Mouse (Mus musculus) MEL (cell line): ENCODE data around the gene Rybp. TPM values are rescaled to one million over a fixed set of nuclear protein-coding genes. Genes with fewer than 3 reads are reported as not detected.

Experiments
- DNase-seq: peaks from one replicate; pipeline ENCODE4 v3.0.0; 2011; ENCODE audit warnings: low read depth, low spot score
- H3K27ac ChIP-seq: 2 replicates; pipeline ENCODE4 v1.5.1; 2012; ENCODE audit warnings: low read depth, mild to moderate bottlenecking, control low read depth, low read length, moderate library complexity; ENCODE audit not compliant: control insufficient read depth
- H3K27me3 ChIP-seq, 2 experiments: fragments of 150-350 bp in 1 of 2; sonication (generic) in 1 of 2; 2 replicates each; pipeline ENCODE4 v1.6.1; 2012; ENCODE audit warnings: low read length in 2 of 2, mild to moderate bottlenecking in 2 of 2, improper control_type of control experiment in 1 of 2, moderate library complexity in 1 of 2; ENCODE audit not compliant: insufficient read depth in 2 of 2, control insufficient read depth in 1 of 2
- H3K36me3 ChIP-seq, 2 experiments: 2 replicates each; pipeline ENCODE4 v1.6.1; 2012 to 2014; ENCODE audit warnings: low read length in 2 of 2, improper control_type of control experiment in 1 of 2, inconsistent platforms in 1 of 2, mild to moderate bottlenecking in 1 of 2; ENCODE audit not compliant: insufficient read depth in 2 of 2, control insufficient read depth in 1 of 2
- H3K4me1 ChIP-seq, 2 experiments: fragments of 150-350 bp in 1 of 2; sonication (generic) in 1 of 2; 2 replicates each; pipeline ENCODE4 v1.6.1; 2012; ENCODE audit warnings: low read length in 2 of 2, improper control_type of control experiment in 1 of 2, mild to moderate bottlenecking in 1 of 2; ENCODE audit not compliant: insufficient read depth in 2 of 2, control insufficient read depth in 1 of 2
- H3K4me3 ChIP-seq, 2 experiments: fragments of 150-350 bp in 1 of 2; sonication (generic) in 1 of 2; 2 replicates each; pipeline ENCODE4 v1.5.1; 2012; ENCODE audit warnings: low read depth in 2 of 2, low read length in 2 of 2, mild to moderate bottlenecking in 2 of 2, moderate library complexity in 2 of 2, control low read depth in 1 of 2, improper control_type of control experiment in 1 of 2; ENCODE audit not compliant: control insufficient read depth in 1 of 2, insufficient read depth in 1 of 2
- H3K79me2 ChIP-seq: 2 replicates; pipeline ENCODE4 v1.6.1; 2012; ENCODE audit warnings: mild to moderate bottlenecking, low read length, moderate library complexity; ENCODE audit not compliant: control insufficient read depth, poor library complexity, insufficient read depth
- H3K9ac ChIP-seq: 2 replicates; pipeline ENCODE4 v1.6.1; 2012; ENCODE audit warnings: low read depth, mild to moderate bottlenecking, control low read depth, low read length, moderate library complexity; ENCODE audit not compliant: control insufficient read depth, poor library complexity, severe bottlenecking
- H3K9me3 ChIP-seq: fragments of 150-350 bp; sonication (generic); replicated peaks from 2 replicates; pipeline ENCODE4 v1.6.1; 2012; ENCODE audit warnings: mild to moderate bottlenecking, low read length, improper control_type of control experiment, moderate library complexity; ENCODE audit not compliant: insufficient read depth
- BHLHE40 ChIP-seq: IDR thresholded peaks from 2 replicates; pipeline ENCODE4 v1.6.1; 2012; ENCODE audit warnings: low read depth, mild to moderate bottlenecking, inconsistent platforms, low read length, improper control_type of control experiment, borderline replicate concordance
- CHD1 ChIP-seq: IDR thresholded peaks from 2 replicates; pipeline ENCODE4 v1.6.1; 2012; ENCODE audit warnings: low read depth, mild to moderate bottlenecking, inconsistent platforms, low read length, improper control_type of control experiment
- ELF1 ChIP-seq: IDR thresholded peaks from 2 replicates; pipeline ENCODE4 v1.6.1; 2014; ENCODE audit warnings: low read depth, mild to moderate bottlenecking, inconsistent platforms, low read length, improper control_type of control experiment, moderate library complexity
- EP300 ChIP-seq, 2 experiments: IDR thresholded peaks; 2 replicates each; pipeline ENCODE4 v1.6.1; 2011; ENCODE audit warnings: improper control_type of control experiment in 2 of 2, low read length in 2 of 2, low read depth in 1 of 2, mild to moderate bottlenecking in 1 of 2
- ETS1 ChIP-seq: IDR thresholded peaks from 2 replicates; pipeline ENCODE4 v1.6.1; 2012; ENCODE audit warnings: low read depth, mild to moderate bottlenecking, inconsistent platforms, low read length, improper control_type of control experiment, moderate library complexity
- GABPA ChIP-seq: IDR thresholded peaks from 2 replicates; pipeline ENCODE4 v1.6.1; 2012; ENCODE audit warnings: low read depth, mild to moderate bottlenecking, inconsistent platforms, low read length, improper control_type of control experiment, moderate library complexity
- GATA1 ChIP-seq: IDR thresholded peaks from 2 replicates; pipeline ENCODE4 v1.6.1; 2011; ENCODE audit warnings: low read depth, low read length, improper control_type of control experiment
- JUND ChIP-seq: IDR thresholded peaks from 2 replicates; pipeline ENCODE4 v1.6.1; 2011; ENCODE audit warnings: low read depth, mild to moderate bottlenecking, improper control_type of control experiment, low read length
- KAT2A ChIP-seq: conservative IDR thresholded peaks from 2 replicates; pipeline ENCODE4 v1.6.1; 2012; ENCODE audit warnings: low read depth, low read length, improper control_type of control experiment, inconsistent platforms
- MAFK ChIP-seq: IDR thresholded peaks from 2 replicates; pipeline ENCODE4 v1.6.1; 2011; ENCODE audit warnings: low read depth, mild to moderate bottlenecking, low read length, improper control_type of control experiment, borderline replicate concordance
- MAZ ChIP-seq: IDR thresholded peaks from 2 replicates; pipeline ENCODE4 v1.6.1; 2012; ENCODE audit warnings: low read depth, mild to moderate bottlenecking, inconsistent platforms, low read length, improper control_type of control experiment
- MEF2A ChIP-seq: IDR thresholded peaks from 2 replicates; pipeline ENCODE4 v1.6.1; 2014; ENCODE audit warnings: low read depth, mild to moderate bottlenecking, inconsistent platforms, low read length, improper control_type of control experiment; ENCODE audit not compliant: poor library complexity, insufficient replicate concordance, severe bottlenecking; ENCODE audit errors: extremely low read depth
- MXI1 ChIP-seq: IDR thresholded peaks from 2 replicates; pipeline ENCODE4 v1.6.1; 2011; ENCODE audit warnings: mild to moderate bottlenecking, low read depth, low read length, improper control_type of control experiment
- MYB ChIP-seq: IDR thresholded peaks from 2 replicates; pipeline ENCODE4 v1.6.1; 2011; ENCODE audit warnings: mild to moderate bottlenecking, low read depth, low read length, improper control_type of control experiment
- MYC ChIP-seq: IDR thresholded peaks from 2 replicates; pipeline ENCODE4 v1.6.1; 2011; ENCODE audit warnings: low read depth, mild to moderate bottlenecking, low read length, improper control_type of control experiment, moderate library complexity
- NELFE ChIP-seq: IDR thresholded peaks from 2 replicates; pipeline ENCODE4 v1.6.1; 2011; ENCODE audit warnings: low read depth, low read length, improper control_type of control experiment
- NRF1 ChIP-seq: IDR thresholded peaks from 2 replicates; pipeline ENCODE4 v1.6.1; 2014; ENCODE audit warnings: low read depth, mild to moderate bottlenecking, inconsistent platforms, low read length, improper control_type of control experiment, moderate library complexity; ENCODE audit not compliant: poor library complexity, insufficient read depth, severe bottlenecking
- POLR2A ChIP-seq, 2 experiments: IDR thresholded peaks; 2 replicates each; pipeline ENCODE4 v1.6.1; 2011 to 2012; ENCODE audit warnings: low read length in 2 of 2, mild to moderate bottlenecking in 2 of 2, control low read depth in 1 of 2, improper control_type of control experiment in 1 of 2, low read depth in 1 of 2, moderate library complexity in 1 of 2; ENCODE audit not compliant: control insufficient read depth in 1 of 2, insufficient read depth in 1 of 2, poor library complexity in 1 of 2
- POLR2AphosphoS2 ChIP-seq: IDR thresholded peaks from 2 replicates; pipeline ENCODE4 v1.6.1; 2011; ENCODE audit warnings: low read length, improper control_type of control experiment
- POLR2AphosphoS5 ChIP-seq: IDR thresholded peaks from 2 replicates; pipeline ENCODE4 v1.6.1; 2012; ENCODE audit warnings: low read depth, borderline replicate concordance, mild to moderate bottlenecking, inconsistent platforms, low read length, moderate library complexity, mixed read lengths
- RAD21 ChIP-seq: IDR thresholded peaks from 2 replicates; pipeline ENCODE4 v1.6.1; 2011; ENCODE audit warnings: mild to moderate bottlenecking, low read depth, low read length, improper control_type of control experiment
- RCOR1 ChIP-seq: IDR thresholded peaks from 2 replicates; pipeline ENCODE4 v1.6.1; 2012; ENCODE audit warnings: low read depth, mild to moderate bottlenecking, inconsistent platforms, low read length, improper control_type of control experiment
- SIN3A ChIP-seq: IDR thresholded peaks from 2 replicates; pipeline ENCODE4 v1.6.1; 2012; ENCODE audit warnings: low read length, improper control_type of control experiment, inconsistent platforms
- SMC3 ChIP-seq: IDR thresholded peaks from 2 replicates; pipeline ENCODE4 v1.6.1; 2011; ENCODE audit warnings: low read depth, low read length, improper control_type of control experiment
- TAL1 ChIP-seq: IDR thresholded peaks from 2 replicates; pipeline ENCODE4 v1.6.1; 2012; ENCODE audit warnings: mild to moderate bottlenecking, inconsistent platforms, low read length, moderate library complexity, mixed read lengths
- TCF12 ChIP-seq: IDR thresholded peaks from 2 replicates; pipeline ENCODE4 v1.6.1; 2014; ENCODE audit warnings: low read depth, mild to moderate bottlenecking, inconsistent platforms, low read length, improper control_type of control experiment, moderate library complexity
- USF1 ChIP-seq: IDR thresholded peaks from 2 replicates; pipeline ENCODE4 v1.6.1; 2014; ENCODE audit warnings: low read depth, mild to moderate bottlenecking, inconsistent platforms, low read length, improper control_type of control experiment, moderate library complexity
- USF2 ChIP-seq, 2 experiments: IDR thresholded peaks; 2 replicates each; pipeline ENCODE4 v1.6.1; 2011 to 2012; ENCODE audit warnings: improper control_type of control experiment in 2 of 2, low read length in 2 of 2, borderline replicate concordance in 1 of 2, inconsistent platforms in 1 of 2, low read depth in 1 of 2, mild to moderate bottlenecking in 1 of 2; ENCODE audit not compliant: insufficient read depth in 1 of 2
- ZC3H11A ChIP-seq: IDR thresholded peaks from 2 replicates; pipeline ENCODE4 v1.6.1; 2012; ENCODE audit warnings: low read depth, mild to moderate bottlenecking, inconsistent platforms, low read length, improper control_type of control experiment
- ZNF384 ChIP-seq: IDR thresholded peaks from 2 replicates; pipeline ENCODE4 v1.6.1; 2012; ENCODE audit warnings: low read depth, mild to moderate bottlenecking, inconsistent platforms, low read length, improper control_type of control experiment
- polyA plus RNA-seq, 2 experiments: library from polyadenylated mRNA; stranded (reverse) in 1 of 2; unstranded in 1 of 2; fragments of >175 nt in 1 of 2; fragments of >200 nt in 1 of 2; gene quantifications; 2 replicates each; pipeline versions ENCODE4 v1.2.1 to v1.2.4; 2012; ENCODE audit warnings: low replicate concordance in 2 of 2, low read depth in 1 of 2; ENCODE audit not compliant: insufficient read length in 2 of 2, insufficient read depth in 1 of 2, missing spikeins in 1 of 2
- total RNA-seq: library from RNA; depleted of rRNA; stranded (reverse); fragments of 300-350 nt; gene quantifications from 2 replicates; pipeline ENCODE4 v1.2.3, GENCODE M21; 2012

Gene Rybp
- total and polyA plus RNA-seq, 3 experiments, result 0.08 to 3.8 TPM; not detected in 1

GRCm38 (mm10) chr6:100276344-100276743 lies 10.9 kb downstream of the Rybp start:
- H3K4me1 ChIP-seq, result peaks cover 0 to 11% of the 10 kb centered on the region in 2 experiments; a peak in 3 of 4 replicates
- DNase-seq, result peak; percentile 43

DNA sequence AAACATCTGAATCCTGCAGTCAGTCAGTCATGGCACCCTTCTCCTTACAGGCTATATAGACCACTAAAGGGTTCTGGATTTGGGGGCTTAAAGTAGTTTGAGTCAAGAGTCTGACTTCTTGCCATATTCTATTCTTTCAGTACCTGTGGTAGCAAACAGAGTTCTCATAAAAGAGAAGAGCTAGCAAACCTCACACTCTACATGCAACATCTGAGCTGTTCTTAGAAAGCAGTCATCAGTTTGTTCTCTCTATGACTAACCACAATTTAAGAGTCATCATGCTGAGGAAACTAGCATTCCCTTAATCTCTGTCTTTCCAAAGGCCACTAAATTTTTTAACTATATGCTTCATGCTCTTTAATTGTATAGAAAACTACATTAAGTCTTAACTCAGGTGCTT lies 11.6 kb downstream of the Rybp start:
- Histone ChIP-seq H3K4me3 (no peak overlapping the region), H3K27me3 (no peaks in the 10 kb centered on the region), H3K4me1 (peaks cover 0 to 11% of the 10 kb centered on the region in 2 experiments; a peak in 3 of 4 replicates), H3K36me3 (peaks cover 0 to 8% of the 10 kb centered on the region in 2 experiments; a peak in 2 of 4 replicates), H3K27ac (no peak overlapping the region), H3K79me2 (peaks cover 49% of the 10 kb centered on the region), H3K9me3 (no peaks in the 10 kb centered on the region), H3K9ac (no peak overlapping the region)
- DNase-seq, result no peak
- no peak for TF ChIP-seq MAZ
- no peak for TF ChIP-seq JUND
- no peak for TF ChIP-seq RAD21
- no peak for TF ChIP-seq USF2 (IDR thresholded peaks at IDR 0.05; ENCODE audit: borderline replicate concordance in 1 of 2, insufficient read depth in 1 of 2, low read depth in 1 of 2, low read length in 2 of 2)
- TF ChIP-seq POLR2AphosphoS2, result no peak
- no peak for TF ChIP-seq KAT2A
- no peak for TF ChIP-seq CHD1
- no peak for TF ChIP-seq MYB
- TF ChIP-seq MEF2A, result no peak
- TF ChIP-seq ELF1, result no peak
- no peak for TF ChIP-seq USF1
- no peak for TF ChIP-seq NRF1

More at GRCm38 (mm10) chr6:100276344-100276743, 10.9 kb downstream of the Rybp start:
- TF ChIP-seq SMC3 (no peak), MEF2A (no peak), ZNF384 (no peak), POLR2AphosphoS5 (no peak), RAD21 (no peak), ETS1 (peak; percentile 41; the same call in 1 of the 2 replicates), MAFK (no peak), EP300 (IDR thresholded peaks at IDR 0.05; ENCODE audit: low read depth in 1 of 2, low read length in 2 of 2) (peak; percentile 42 to 74), RCOR1 (no peak), NELFE (no peak), TAL1 (peak; percentile 64), MYC (no peak), POLR2A (IDR thresholded peaks at IDR 0.05; ENCODE audit: control insufficient read depth in 1 of 2, insufficient read depth in 1 of 2, low read depth in 1 of 2, low read length in 2 of 2, poor library complexity in 1 of 2) (no peak), GABPA (no peak), ZC3H11A (no peak), MXI1 (no peak), KAT2A (no peak), BHLHE40 (peak; percentile 18; the same call in 1 of the 2 replicates), SIN3A (no peak; the same call in 1 of the 2 replicates), NRF1 (no peak), TCF12 (peak; percentile 63; the same call in 1 of the 2 replicates), GATA1 (0 out of 2 replicates have a peak, but pooled peaks have one; percentile 21), MYB (no peak)
- H3K27me3 ChIP-seq, result no peaks in the 10 kb centered on the region
- H3K9ac ChIP-seq, result no peak overlapping the region
- peaks cover 49% of the 10 kb centered on the region for H3K79me2 ChIP-seq
- no peak overlapping the region for H3K4me3 ChIP-seq
- no peak overlapping the region for H3K27ac ChIP-seq
- peaks cover 0 to 8% of the 10 kb centered on the region in 2 experiments; a peak in 3 of 4 replicates for H3K36me3 ChIP-seq
- no peaks in the 10 kb centered on the region for H3K9me3 ChIP-seq
